Mouse (Mus musculus) kidney, adult 2 months (tissue): ENCODE measurements at regions not wholly inside any gene's neighbourhood (a gene's known extent, or its start where the extent isn't known, plus 50 kb on each side); places are given as distances from the start of the nearest gene placed in this dataset.

ENCODE experiments used
- CTCF ChIP-seq: fragments of 200-500 bp; conservative IDR thresholded peaks from 2 replicates; pipeline ENCODE4 v1.5.1; 2011; ENCODE audit warnings: low read depth, mild to moderate bottlenecking, control low read depth, low read length, moderate library complexity, mixed read lengths; ENCODE audit not compliant: insufficient read depth, insufficient read length
- POLR2A ChIP-seq: fragments of 200-500 bp; IDR thresholded peaks from one replicate; pipeline ENCODE4 v1.6.1; 2011; ENCODE audit warnings: low read depth, low read length, control low read depth

GRCm38 (mm10) chr9:82682196-82682595 lies 147.1 kb upstream of the Irak1bp1 start:
- TF ChIP-seq CTCF (no peak), POLR2A (no peak)
